Mouse (Mus musculus) adrenal gland (tissue): ENCODE data around the gene Tex264.
"Not testable (repeated sequence)": the region's sequence is repeated elsewhere in the genome, so short reads cannot be mapped to it uniquely, and the experiment has no call there.

ENCODE experiments used
- intact Hi-C: fragments of 180-260 bp; cut with DNase I; formaldehyde crosslinking; loops from one replicate; pipeline ENCODE4 v1.15.1; 2025

The Tex264 gene

DNA sequence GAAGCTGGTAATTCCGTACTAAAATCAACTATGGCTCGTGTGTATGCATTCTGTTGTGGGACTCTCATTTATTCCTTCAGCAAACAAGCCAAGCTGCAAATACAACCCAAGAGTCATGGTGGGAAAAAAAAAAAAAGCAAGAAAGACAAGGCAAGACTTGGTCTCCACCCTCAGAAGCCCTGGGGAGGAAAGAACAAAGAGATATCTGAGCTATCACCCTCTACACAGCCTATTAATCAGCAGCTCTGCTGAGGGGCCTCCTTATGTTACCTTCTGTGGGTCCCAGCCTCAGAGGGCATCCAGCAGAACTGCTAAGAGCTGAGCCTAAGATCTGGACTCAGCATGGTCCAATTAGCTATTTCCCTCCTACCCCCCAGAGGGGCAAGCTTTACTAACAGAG lies 11.9 kb downstream of the Tex264 start:
- intact Hi-C loops = loop anchor here (5.0 kb wide), 1 partner anchor 618 kb away; no protein-coding TSS in a partner anchor

DNA sequence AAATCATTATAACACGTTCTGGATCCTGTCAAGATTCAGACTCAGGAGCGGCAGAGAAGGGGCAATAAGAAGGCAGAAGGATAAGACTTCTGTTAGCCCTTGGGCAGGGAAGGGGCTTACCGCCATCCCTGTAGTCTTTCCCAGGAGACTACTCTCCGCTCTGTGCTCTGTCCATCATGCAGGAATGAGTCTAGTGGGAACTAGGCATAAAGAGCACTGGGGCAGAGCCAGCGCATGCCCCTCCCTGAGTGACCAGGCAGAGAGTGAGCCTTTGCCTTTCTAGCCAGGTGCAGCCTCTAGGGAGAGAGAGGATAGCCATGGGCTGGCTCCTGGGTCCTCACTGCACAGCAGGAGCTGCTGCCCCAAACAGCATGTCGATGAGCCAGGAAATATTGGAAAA lies 20.9 kb downstream of the Tex264 start:
- intact Hi-C loops = no loop called here

GRCm38 (mm10) chr9:106664433-106664832 lies 21.3 kb downstream of the Tex264 start:
- intact Hi-C loops = no loop called here

DNA sequence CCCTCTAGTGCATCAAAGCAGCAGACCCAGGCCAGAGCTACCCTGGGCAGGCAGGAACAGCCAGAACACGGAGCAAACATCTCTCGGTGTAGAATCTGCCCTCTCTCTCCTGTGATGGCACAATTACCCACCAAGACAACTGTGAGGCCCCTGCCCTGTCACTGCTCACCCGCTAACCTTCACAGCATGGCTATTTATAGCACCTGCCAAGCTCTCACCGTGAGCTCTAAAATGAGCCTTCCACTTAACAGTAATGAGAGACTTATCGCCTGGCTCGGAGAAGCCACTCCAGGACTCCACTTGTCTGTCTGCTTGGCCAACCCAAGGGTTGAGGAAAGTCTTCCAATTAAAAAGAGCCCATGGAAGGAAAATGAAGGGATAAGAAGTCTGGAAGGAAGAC lies 22.5 kb downstream of the Tex264 start:
- intact Hi-C loops = no loop called here

GRCm38 (mm10) chr9:106659935-106660334 lies 25.8 kb downstream of the Tex264 start:
- intact Hi-C loops = no loop called here

DNA sequence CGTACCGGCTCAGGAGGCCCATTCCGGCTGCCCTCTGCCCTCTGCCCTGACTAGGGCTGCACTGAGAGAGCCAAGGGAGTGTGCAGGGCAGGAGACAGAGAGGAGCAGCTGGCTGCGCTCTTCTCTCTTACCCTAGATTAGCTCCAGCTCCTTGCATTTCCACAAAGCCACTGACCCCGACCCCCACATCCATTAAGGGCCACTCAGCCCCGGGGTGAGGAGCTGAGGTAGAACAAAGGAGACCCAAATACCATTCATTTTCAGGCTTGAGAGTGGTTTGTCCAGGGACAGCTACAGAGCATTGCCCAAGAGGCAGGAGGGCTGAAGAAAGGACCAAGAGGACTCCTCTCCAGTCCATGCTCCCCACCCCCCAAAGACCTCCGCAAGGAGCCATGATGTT lies 26.3 kb downstream of the Tex264 start:
- intact Hi-C loops = no loop called here

GRCm38 (mm10) chr9:106657592-106657991 lies 28.1 kb downstream of the Tex264 start:
- intact Hi-C loops = no loop called here

- intact Hi-C loops = no loop called here
Observed at GRCm38 (mm10) chr9:106656820-106657219, 28.9 kb downstream of the Tex264 start.

GRCm38 (mm10) chr9:106655884-106656720 lies 29.6 kb downstream of the Tex264 start, which contains the start of gene Grm2:
Gene Grm2, minus strand, starts transcription at chr9:106656082.
- intact Hi-C loops = no loop called here

DNA sequence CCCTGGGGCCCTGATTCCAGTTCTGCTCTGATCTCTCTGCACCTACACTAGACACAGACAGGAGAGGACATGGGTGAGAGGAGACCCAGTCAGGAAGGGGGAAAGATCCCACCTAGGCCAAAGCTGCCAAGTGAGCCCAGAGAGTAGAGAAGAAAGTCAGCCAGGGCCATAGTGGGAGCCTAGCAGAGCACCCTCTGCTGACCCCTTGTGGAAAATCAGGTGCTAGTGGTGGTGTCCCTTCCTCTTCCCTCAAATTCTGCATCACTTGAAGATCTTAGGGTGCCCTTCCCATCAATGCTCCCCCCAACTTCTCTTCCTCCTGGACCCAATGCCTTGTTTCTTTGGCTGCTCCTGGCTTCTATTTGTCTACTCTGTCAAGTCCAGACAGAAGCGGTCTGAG lies 33.0 kb downstream of the Tex264 start:
- intact Hi-C loops = no loop called here

- intact Hi-C loops = loop anchor here (10.0 kb wide), 1 partner anchor 112 kb away; no protein-coding TSS in a partner anchor
Observed at GRCm38 (mm10) chr9:106647226-106647625, 38.5 kb downstream of the Tex264 start.

GRCm38 (mm10) chr9:106645684-106646271 lies 39.9 kb downstream of the Tex264 start:
- intact Hi-C loops = loop anchor here (10.0 kb wide), 1 partner anchor 111 kb away; no protein-coding TSS in a partner anchor

- intact Hi-C loops = loop anchor here (2.0 to 10.0 kb wide), 2 partner anchors 43 to 109 kb away; no protein-coding TSS in a partner anchor
Observed at GRCm38 (mm10) chr9:106643787-106644186, 41.9 kb downstream of the Tex264 start.

- intact Hi-C loops = loop anchor here (2.0 to 10.0 kb wide), 2 partner anchors 42 to 108 kb away; no protein-coding TSS in a partner anchor
Observed at GRCm38 (mm10) chr9:106643128-106643527, 42.6 kb downstream of the Tex264 start.

- intact Hi-C loops = loop anchor here (10.0 kb wide), 1 partner anchor 107 kb away; no protein-coding TSS in a partner anchor
Observed at GRCm38 (mm10) chr9:106641346-106641745, 44.4 kb downstream of the Tex264 start.

GRCm38 (mm10) chr9:106638154-106638553 lies 47.6 kb downstream of the Tex264 start:
- intact Hi-C loops = no loop called here

DNA sequence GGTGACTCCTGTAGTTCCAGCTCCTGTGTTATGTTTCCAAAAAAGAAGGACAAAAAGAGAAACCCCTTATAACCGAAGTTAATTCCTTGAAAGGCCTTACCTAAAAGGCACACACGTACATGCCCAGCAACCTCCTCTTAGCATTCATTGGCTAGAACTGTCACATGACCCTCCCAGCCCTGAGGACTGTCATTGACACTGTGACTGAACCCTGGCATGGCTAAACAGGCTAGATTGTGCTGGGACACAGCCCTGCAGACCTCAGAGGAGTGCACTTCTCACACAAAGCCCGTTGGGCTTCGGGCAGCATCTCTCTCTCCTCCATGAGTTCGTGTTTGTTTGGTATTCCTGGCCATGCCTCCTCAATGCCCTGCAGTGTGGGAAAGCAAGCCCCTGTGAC lies 53.5 kb downstream of the Tex264 start:
- intact Hi-C loops = no loop called here

DNA sequence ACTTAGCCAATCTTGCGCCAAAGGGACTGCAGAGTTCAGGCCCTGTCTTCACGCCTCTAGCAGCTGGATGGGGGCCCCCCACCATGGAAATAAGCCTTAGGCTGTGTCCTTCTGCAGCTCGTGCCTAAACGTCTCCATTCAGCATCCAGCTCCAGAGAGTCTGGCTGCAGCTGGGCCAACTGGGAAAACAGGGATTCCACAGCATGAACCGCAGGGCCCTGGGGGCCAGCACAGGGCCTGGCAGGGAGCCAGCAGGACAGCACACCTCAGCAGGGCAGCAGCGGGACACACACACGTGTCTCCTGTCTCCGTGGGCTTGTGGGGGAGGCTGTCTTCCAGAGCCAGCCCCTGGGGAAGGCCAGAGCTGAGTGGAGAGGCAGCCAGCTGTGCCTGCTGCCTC lies 57.9 kb downstream of the Tex264 start:
- intact Hi-C loops = not testable (repeated sequence)

- intact Hi-C loops = no loop called here
Observed at GRCm38 (mm10) chr9:106626282-106626681, 59.4 kb downstream of the Tex264 start, which contains the start of gene Iqcf6. Gene Iqcf6, plus strand, starts transcription at chr9:106626582.

GRCm38 (mm10) chr9:106617496-106617895 lies 68.2 kb downstream of the Tex264 start:
- intact Hi-C loops = no loop called here

GRCm38 (mm10) chr9:106616306-106616705 lies 69.4 kb downstream of the Tex264 start:
- intact Hi-C loops = no loop called here

DNA sequence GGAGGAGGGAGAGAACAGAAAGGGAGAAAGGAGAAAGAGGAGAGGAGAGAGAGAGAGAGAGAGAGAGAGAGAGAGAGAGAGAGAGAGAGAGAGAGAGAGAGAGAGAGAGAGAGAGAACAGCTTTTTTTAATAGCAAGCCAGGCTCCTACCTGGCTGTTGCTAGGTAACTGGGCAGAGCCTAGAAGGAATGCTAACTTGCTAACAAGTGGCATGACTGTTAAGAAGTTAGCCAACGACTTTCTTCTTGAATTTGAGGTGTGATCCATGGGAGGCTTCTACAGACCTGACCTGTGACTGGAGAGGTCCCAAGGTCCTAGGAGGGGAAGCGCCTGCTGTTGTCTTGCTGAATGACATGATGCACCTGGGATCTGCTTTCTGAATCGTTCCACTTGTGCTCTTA lies 71.1 kb downstream of the Tex264 start:
- intact Hi-C loops = no loop called here
